In the genomic region with DNA sequence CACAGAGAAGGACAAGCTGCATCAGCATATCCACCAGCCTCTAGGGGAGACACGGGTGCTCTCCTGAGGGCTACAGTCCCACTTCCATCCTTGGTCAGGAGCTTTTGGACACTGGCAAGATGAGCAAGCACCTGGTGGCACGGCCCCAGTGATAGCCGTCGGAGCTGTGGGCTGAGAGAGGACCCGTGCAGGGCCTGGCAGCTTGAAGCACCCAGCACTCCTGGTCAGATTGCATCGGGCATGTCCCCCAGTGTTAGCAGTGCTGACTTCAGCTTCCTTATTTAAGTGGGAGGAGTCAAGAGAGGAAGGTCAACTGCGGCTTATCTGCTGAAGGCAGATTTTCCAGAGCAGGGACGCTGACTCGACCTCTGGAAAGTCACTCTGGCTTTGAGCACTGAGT, we compare ENCODE assay signal across 8 mouse cellular contexts. TPM values are rescaled to one million over a fixed set of nuclear protein-coding genes. Genes with fewer than 3 reads are reported as not detected.
DNase-seq lines count a peak whose midpoint lies in the region; ATAC-seq lines count a peak whose summit lies in the region.
"Had no signal": no experiment of that assay in that cellular context is flagged by ENCODE, and none has a peak within 500 bp of the region (broad histone marks: within the 10 kb centered on the region; RNA-seq: fewer than 3 reads in every experiment).

No protein-coding gene starts in this region.

- DNase-seq in ovary, postnatal 36 days (ENCODE audit: low spot score), result peak; percentile 36
- no peak for DNase-seq in ovary, postnatal 14 days (ENCODE audit: low spot score)
- DNase-seq in liver, result peak; percentile 50
- no peak for DNase-seq in left cerebral cortex, postnatal 25 days (ENCODE audit: low spot score in 2 of 2)

- H3K4me1 ChIP-seq in forebrain, embryonic 16.5 days (replicated peaks; ENCODE audit: control insufficient read depth, insufficient read depth, low read length), result peaks cover 43% of the 10 kb centered on the region

- intact Hi-C loops in left cerebral cortex, postnatal 25 days (cut with DNase I), result no loop called here

- H3K4me3 ChIP-seq in forebrain, embryonic 16.5 days (replicated peaks; ENCODE audit: low read length), result no peak overlapping the region
- H3K4me3 ChIP-seq: limb, embryonic 13.5 days had no signal

- H3K27me3 ChIP-seq in forebrain, embryonic 16.5 days (replicated peaks; ENCODE audit: control insufficient read depth, insufficient read depth, low read length), result no peaks in the 10 kb centered on the region
- H3K27me3 ChIP-seq: limb, embryonic 13.5 days had no signal

- no peak for ATAC-seq in forebrain, embryonic 16.5 days
- ATAC-seq in neutrophil, adult 5-6 weeks (ENCODE audit: extremely low read depth, insufficient number of reproducible peaks, low FRiP score, poor library complexity, severe bottlenecking), result peak; percentile 43; the same call in 1 of the 2 replicates
- ATAC-seq in frontal cortex, adult (ENCODE audit: low TSS enrichment), result no peak

- peak overlapping the region; percentile 76 for H3K27ac ChIP-seq in forebrain, embryonic 16.5 days (ENCODE audit: low read length)

- no peak overlapping the region; the same call in 1 of the 2 replicates for H3K9ac ChIP-seq in forebrain, embryonic 16.5 days (replicated peaks; ENCODE audit: low read depth, low read length)
- H3K9ac ChIP-seq: limb, embryonic 13.5 days had no signal

- no peaks in the 10 kb centered on the region for H3K9me3 ChIP-seq in forebrain, embryonic 16.5 days (ENCODE audit: control insufficient read depth, low read length)
- H3K9me3 ChIP-seq: limb, embryonic 13.5 days had no signal

- no peak overlapping the region for H3K4me2 ChIP-seq in forebrain, embryonic 16.5 days (ENCODE audit: low read length)
- H3K4me2 ChIP-seq: limb, embryonic 13.5 days had no signal

- WGBS in forebrain, embryonic 16.5 days, result 78% methylated on average over 9 of the region's 9 CpGs

- 0 out of 2 replicates have a peak, but pooled peaks cover 6% of the 10 kb centered on the region for H3K36me3 ChIP-seq in forebrain, embryonic 16.5 days (ENCODE audit: control insufficient read depth, insufficient read depth)

RNA-seq across cellular contexts. Expression of a gene that starts 59.6 kb away (rescaled TPM):
- 24.1 and 26.3 TPM in 2 replicates for polyA plus RNA-seq in forebrain, embryonic 16.5 days (2015; fragmentation: Nextera tagmentation; extraction: Ambion mirVana)
- 10.2 and 11.5 TPM in 2 replicates for total RNA-seq in neutrophil, adult 5-6 weeks (2017)
- 10 to 100 TPM; 22.5 to 22.7 TPM for total RNA-seq in left cerebral cortex, postnatal 25 days (2021)

Comparison
In these comparisons a context has a peak if more than half of its experiments do, and no peak if none do; other contexts are left out.
1. DNase-seq: peak in ovary, postnatal 36 days (single experiment) and liver (single experiment); none in ovary, postnatal 14 days (single experiment) and left cerebral cortex, postnatal 25 days (0 of 2).